Mouse (Mus musculus) gastrocnemius, postnatal 36 days (tissue): ENCODE measurements at regions not wholly inside any gene's neighbourhood (a gene's known extent, or its start where the extent isn't known, plus 50 kb on each side); places are given as distances from the start of the nearest gene placed in this dataset.
A peak's percentile ranks its signal among the peaks of the same experiment; 100 is the strongest.
"Not testable (repeated sequence)": the region's sequence is repeated elsewhere in the genome, so short reads cannot be mapped to it uniquely, and the experiment has no call there.

Source experiments
- DNase-seq, 2 experiments: peaks; one replicate each; pipeline ENCODE4 v3.0.0; 2022
- intact Hi-C: fragments of 180-260 bp; cut with DNase I; formaldehyde crosslinking; loops from one replicate; pipeline ENCODE4 v1.15.1; 2025

DNA sequence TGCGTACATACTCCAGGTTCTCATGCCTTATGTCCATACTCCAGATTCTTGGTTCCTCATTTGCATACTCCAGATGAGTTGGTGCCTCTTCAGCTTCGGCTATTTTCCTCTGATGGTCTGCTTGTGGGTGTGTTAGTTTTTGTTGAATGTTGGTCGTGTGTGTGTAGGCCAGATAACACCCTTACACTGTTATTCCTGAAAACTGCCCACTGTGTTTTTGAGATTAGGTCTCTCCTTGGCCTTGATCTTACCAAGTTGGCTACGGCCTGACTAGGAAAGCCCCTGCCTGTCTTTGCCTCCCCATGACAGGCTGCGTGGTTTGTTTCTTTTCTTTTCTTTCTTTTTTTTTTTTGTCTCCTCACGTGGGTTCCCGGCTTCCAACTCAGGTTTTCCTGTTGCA, 95.4 kb upstream of the Mrps10 start:
- intact Hi-C loops = no loop called here
- DNase-seq = no peak

DNA sequence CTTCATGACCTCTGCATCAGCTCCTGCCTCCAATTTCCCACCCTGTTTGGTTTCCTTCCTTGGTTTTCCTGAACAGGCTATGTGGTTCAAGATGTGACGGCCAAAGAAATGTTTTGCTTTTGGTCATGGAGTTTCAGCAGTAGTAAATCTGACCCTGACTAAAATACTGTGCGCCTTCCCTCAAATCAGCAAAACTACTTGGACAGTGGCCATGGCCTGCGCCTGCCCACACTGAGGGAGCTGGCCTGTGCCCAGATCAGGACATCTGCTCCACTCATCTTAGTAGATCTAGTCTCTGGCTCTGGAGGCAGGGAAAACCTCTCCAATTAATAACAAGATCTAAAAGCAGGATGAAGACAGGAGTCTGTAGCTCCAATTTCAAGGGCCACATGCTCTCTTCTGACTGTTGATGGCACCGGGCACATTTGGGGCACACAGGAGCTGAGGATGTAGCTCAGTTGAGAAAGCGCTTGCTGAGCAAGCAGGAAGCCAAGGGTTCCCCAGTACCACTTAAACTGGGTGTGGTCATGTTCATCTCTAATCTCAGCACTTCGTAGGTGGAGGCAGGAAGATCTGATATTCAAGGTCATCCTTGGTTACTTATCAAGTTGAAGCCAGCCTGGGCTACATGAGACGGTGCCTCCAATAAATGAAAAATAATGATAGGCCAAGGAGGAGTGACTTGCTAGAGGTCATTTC, 96.6 kb upstream of the Mrps10 start:
- peak; percentile 74 to 75 for DNase-seq
- intact Hi-C loops = no loop called here

DNA sequence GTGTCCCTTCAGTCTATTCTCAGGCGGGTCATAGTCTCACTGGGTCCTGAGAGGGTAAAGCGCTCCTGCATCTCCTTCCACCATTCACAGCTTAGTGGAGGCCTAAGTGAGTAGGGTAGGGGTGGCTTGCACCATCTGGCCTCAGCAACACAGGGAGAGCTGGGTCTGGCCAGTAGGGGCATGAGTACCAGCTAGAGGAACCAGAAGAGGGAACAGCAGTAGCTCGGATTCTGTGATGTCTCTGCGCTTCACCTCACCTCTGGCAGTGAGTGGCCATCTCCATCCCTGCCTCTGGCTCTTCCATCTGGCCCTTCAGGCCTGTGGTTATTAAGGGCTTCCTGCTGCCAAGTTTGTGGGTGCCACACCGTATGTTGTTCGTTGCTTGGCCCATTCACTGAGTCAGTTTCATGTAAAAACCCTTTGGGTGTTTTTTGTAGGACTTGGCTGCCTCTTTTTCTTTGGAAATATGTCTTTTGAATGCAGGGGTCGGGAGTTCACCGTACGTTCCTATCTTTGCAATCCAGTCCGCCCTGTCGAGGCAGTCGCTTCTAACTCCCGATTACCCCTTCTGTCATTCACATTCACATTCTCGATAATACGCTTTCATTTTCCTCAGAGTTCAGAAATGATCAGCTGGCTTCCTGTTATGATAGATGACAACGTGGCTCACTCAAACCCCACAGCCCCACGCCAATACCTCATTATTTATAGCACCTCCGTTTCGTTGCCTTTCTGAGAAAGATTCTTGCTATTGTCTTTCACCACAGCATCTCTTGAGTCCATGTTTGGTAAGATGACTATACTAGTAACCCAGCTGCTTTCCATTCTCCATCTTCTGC, 99.4 kb upstream of the Mrps10 start:
- intact Hi-C loops = loop anchor here (2.0 kb wide), 1 partner anchor 54 kb away; no protein-coding TSS in a partner anchor
- no peak for DNase-seq

DNA sequence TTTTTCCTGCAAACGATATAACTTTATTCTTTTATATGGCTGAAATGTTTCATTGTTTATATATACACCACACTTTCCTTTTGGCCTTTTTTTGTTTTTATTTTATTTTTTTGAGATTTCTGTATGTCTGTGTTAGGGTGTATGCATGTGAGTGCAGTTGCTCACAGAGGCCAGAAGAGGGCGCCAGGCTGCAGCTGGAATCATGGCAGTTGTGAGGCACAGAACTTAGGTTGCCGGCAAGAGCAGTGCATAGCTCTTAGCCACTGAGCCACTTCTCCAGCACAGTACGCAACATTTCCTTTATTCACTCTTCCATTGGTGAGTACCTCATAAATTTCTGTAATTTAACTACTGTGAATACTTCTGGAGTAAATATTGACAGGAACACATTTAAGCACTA, 100.8 kb upstream of the Mrps10 start:
- intact Hi-C loops = loop anchor here (2.0 kb wide), 1 partner anchor 53 kb away; no protein-coding TSS in a partner anchor
- no peak for DNase-seq

DNA sequence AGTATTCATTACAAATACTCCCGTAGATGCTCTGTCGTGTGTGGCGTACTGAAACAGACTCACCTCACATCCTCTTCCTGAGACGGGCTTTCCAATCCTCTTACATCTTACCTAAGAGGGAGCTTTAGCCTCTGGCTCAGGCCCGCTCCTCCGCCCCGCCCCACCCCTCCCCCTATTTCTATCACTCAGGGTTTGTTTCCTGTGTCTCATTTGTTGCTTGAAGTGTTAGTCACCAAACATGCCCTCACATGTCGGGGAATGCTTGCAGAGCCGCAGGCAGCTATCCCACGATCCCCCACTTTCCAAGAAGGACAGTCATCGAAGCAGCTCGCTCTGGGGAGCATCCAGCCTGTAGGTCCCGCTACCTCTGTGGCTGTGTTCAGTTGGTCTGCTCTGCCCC, 101.6 kb upstream of the Mrps10 start:
- no peak for DNase-seq
- intact Hi-C loops = no loop called here

DNA sequence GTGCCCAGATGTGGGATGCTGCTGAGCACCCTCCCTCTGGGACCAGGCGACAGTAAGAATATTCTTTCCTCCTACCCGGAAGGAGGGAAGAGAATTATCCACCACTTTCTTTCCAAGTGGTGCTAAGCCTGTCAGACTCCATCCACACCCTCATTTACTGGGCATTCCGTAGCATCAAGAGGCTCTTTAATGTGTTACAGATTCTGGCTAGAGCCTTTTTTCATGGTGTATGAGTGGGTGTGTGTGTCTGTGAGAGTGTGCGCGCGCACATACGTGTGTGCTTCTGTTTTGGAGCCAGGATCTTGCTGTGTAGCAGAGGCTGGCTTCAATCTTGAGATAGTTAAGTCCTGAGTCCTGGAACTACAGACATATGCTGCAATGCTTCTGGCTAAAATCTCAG, 102.4 kb upstream of the Mrps10 start:
- DNase-seq = no peak
- intact Hi-C loops = no loop called here

DNA sequence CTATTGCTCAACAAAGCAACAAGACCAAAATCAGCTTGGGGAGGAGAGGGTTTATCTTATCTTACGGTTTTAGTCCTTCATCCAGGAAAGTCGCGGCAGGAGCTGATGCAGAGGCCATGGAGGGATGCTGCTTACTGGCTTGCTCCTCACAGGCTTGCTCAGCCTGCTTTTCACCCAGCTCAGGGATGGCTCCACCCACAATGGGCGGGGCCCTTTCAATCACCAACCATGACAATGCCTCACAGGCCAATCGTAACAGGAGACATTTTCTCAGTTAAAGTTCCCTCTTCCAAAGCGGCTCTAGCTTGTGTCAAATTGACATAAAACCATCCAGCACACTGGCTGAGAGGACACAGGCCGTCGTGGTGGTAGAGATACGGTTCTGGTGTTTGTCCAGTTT, 105.7 kb upstream of the Mrps10 start:
- DNase-seq = no peak
- intact Hi-C loops = no loop called here

DNA sequence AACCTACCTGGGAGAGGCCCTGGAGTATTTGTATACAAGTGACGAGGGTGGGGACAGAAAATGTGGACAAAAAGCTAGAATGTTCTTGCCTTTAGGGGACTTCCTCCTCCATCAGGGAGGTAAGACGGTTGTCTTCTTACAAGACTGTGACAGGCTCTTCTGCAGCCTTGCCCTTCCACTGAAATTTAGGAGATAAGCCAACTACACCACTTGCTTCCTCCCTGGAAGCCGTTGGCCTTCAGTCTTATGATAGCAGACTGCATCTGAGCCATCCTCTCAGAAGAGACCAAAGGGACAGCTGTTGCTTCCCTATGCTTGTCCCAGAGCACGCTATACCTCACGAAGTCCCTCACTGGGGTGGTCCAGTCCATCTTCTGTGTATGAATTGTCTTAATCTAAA, 106.5 kb upstream of the Mrps10 start:
- intact Hi-C loops = no loop called here
- DNase-seq = no peak

DNA sequence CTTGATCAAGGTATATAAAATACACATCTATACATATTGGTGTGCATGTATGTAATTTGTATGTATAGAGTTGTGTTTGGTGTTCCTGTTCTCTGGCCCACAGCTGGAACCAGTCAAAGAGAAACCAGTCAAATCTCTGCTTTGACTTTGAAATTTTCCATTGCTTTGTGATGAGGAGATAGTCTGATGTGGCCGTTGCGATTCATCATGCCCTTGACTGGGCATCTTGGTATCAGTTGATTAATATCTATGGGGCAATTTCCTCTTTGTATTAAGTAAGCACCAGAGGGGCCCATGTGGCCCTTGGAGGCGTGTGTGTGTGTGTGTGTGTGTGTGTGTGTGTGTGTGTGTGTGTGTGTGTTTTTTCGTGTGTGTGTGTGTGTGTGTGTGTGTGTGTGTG, 107.7 kb upstream of the Mrps10 start:
- DNase-seq = no peak
- intact Hi-C loops = no loop called here

DNA sequence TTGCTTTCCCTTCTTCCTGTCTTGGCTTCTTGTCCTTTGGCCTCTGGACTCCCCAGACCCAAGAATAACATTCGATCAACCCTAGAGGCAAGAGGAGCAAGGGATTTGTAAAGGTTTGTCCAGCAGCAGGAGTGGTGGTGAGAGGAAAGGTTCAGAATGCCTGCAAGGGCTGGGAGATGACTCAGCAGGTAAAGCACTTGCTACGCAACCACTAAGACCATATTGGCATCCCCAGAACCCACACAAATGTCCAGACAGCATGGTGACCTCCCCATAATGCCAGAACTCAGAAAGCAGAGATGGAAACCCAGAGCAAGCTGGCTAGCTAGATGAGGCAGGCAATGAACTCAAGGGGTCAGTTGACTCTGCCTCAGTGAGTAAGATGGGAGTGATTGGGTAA, 110.4 kb upstream of the Mrps10 start:
- DNase-seq = no peak
- intact Hi-C loops = no loop called here

DNA sequence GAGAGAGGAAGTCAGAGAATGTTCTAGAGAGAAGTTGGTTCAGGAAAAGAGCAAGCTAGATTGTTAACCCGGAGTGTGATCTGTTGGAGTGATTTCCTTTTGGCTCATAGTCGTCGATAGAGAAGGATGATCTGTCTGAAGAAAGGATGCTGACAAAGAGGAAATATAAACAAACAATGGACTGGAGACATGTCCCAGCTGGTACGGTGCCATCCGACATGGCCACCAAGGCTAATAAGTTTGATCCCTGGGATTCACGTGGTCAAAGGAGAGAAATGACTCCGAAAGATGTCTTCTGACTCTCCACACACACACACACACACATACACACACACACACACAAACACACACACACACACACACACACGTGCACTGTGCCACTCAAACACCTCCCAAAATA, 113.5 kb upstream of the Mrps10 start:
- no peak for DNase-seq
- intact Hi-C loops = no loop called here

DNA sequence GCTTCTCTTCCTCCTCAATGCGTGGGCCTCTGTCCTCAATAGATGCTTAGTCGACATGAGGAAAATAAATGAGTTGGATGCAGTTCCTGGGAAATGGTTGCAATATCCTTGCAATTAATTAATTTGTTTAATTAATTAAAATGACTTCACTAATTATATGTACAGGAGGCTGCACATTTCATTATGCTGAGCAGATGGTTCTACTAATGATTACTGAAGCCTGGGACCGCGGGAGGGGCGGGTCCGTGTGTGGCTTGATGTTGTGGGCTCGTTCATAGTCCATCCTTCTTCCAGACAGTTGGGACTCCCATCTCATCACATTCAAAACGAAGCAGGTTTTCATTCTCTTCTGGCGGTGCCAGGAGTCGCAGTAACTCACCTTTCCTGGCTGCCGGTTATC, 114.7 kb upstream of the Mrps10 start:
- intact Hi-C loops = no loop called here
- DNase-seq = no peak

DNA sequence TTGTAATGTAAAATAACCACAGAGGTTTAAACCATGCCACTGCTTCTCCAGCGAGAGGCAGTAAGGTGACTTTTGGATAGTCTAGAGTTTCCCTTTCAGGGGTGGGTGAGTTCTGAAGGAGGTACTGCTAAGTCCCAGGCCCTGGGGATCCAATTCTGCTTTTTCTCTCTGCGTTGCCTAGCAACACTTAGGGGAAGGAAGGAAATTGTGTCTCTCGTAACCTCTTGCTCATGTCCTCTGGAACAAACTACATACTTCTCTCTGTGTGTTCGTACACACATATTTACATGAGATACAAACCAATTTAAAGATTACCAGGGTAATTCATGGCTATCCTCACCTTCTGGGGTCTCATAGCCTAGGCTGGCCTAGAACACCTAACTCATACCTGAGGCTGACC, 118.7 kb upstream of the Mrps10 start:
- intact Hi-C loops = no loop called here
- DNase-seq = no peak

DNA sequence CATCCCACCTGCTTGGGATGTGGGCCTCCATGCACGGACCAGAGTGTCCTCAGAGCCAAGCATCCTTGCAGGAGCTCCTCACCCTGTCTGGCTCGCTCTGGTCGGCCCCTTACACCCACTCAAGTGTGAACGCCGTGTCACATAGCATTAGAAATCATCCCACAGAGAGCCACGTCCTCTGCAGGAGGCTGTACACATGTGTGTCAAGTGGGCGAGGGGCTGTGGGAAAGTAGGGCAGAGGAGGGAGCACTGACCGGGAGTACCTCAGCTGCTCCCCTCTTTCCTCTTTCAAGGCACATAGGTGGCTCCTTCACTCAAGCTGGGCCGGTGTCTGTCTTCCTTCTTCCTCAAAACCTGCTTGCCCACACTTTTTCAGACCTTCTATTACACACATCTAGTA, 119.5 kb upstream of the Mrps10 start:
- DNase-seq = no peak
- intact Hi-C loops = no loop called here

DNA sequence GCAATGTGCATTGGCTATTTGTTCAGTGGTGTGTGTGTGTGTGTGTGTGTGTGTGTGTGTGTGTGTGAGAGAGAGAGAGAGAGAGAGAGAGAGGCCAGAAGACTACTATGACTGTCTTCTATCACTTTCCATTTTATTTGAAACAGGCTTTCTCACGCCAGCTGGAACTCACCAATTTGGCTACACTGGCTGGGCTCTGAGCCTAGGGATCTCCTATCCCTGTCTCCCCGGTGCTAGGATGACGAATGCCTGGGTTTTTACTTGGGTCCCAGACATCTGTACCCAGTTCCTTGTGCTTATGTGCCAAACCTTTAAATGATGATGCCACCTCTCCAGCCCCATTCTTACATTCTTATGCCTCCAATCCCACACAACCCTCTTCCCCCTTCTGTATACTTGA, 120.6 kb upstream of the Mrps10 start:
- intact Hi-C loops = no loop called here
- DNase-seq = peak; percentile 24 to 51

DNA sequence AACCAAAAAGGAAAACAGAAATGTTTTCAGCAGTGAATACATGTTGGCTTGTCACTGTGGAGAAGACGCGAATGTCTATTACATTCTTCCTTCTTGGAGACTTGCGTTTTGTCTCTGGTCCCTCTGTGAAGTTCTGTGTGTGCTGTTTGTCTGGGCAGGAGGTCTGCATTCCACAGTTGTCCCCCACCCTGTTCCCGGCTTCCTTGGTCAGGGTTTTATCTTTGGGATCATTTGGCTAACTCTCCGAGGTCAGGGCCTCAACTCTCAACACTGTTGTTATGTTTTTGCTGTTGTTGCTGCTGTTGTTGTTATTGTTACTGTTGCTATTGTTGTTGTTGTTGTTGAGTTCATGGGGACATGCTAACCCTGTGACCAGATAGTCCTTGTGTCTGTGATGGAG, 121.2 kb upstream of the Mrps10 start:
- DNase-seq = no peak
- intact Hi-C loops = no loop called here

DNA sequence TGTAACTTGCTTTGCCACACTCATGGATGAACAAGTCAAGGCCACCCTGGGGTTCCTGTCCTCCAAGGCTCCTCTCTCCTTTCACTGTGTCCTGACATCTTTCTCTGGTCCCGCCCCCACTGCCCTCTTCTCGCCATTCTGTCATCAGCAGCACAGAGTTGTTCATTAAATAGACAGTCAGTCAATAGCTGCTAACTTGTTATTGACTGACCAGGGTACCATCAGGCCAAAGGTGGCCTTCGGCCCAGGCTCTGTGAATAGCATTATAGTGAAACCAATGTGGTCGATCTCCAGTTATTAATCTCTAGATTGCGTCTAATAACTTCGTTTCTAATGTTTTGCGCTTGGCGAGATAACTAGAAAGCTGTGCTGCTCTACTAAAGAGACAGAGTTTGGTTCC, 122.1 kb upstream of the Mrps10 start:
- DNase-seq = no peak
- intact Hi-C loops = no loop called here

DNA sequence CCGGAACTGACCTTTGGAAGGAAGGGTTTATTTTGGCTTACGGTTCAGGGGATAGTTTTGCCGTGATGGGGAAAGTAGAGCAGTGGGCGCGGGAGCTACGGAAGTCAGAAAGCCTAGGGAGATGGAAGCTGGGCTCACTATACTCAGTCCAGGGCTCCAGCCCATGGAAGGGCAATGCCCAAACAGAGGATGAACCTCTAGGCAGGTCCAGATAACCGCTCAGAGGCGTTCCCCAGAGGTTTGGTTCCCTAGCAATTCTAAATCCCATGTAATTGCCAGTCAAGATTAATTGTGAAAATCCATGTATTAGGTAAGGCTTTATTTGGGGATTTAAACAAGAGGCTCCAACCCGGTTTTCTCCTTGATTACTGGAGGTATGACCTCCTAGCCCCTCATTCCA, 123.1 kb upstream of the Mrps10 start:
- intact Hi-C loops = no loop called here

DNA sequence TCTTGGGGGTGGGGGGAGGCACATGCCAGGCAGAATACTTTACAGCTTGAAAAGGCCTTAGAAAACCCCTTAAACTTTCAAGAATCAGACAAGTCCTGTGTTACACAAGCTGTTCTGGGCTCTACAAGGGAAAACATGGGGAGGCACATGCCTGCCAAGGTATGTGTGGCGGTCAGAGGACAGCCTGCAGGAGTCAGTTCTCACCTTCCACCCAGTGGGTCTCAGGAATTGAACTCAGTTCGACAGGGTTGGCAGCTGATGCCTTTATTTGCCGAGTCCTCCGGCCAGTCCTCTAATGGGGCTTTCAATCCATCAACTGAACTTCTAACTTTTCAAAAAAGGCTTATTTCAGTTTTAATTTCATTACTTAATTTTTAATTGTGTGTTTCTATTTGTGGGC, 129.6 kb upstream of the Mrps10 start:
- no peak for DNase-seq
- intact Hi-C loops = no loop called here

More for the DNA sequence above, 123.1 kb upstream of the Mrps10 start:
- no peak for DNase-seq

DNA sequence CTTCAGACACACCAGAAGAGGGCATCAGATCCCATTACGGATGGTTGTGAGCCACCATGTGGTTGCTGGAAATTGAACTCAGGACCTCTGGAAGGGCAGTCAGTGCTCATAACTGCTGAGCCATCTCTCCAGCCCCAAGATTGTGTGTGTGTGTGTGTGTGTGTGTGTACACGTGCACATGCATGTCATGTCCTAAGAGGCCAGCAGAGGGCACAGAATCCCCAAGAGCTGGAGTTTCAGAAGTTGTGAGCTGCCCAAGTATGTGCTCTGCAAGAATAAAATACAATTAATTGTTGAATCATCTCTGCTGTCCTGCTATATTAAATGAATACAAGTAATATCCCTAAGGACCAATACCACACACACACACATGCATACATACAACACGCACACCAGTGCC, 130.8 kb upstream of the Mrps10 start:
- DNase-seq, intact Hi-C loops: not testable (repeated sequence)

DNA sequence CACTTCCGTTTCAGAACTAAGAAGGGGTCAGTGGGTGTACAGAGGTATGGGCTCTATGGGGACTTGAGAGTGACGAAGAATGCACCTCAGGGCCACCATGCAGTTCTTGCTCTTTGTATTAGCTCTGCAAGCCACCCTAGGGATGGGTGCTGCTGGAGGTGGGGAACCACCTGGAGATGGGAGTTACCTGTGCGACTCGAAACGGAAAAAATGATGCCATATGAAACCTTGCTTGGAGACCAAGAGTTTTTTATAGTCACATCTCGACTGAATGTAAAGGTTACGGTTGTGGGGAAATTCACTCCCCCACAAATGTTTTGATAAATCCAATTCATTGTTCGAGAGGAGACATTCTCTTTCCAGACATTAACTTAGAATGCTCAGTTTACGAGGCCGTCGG, 134.3 kb upstream of the Mrps10 start:
- intact Hi-C loops = no loop called here
- no peak for DNase-seq

DNA sequence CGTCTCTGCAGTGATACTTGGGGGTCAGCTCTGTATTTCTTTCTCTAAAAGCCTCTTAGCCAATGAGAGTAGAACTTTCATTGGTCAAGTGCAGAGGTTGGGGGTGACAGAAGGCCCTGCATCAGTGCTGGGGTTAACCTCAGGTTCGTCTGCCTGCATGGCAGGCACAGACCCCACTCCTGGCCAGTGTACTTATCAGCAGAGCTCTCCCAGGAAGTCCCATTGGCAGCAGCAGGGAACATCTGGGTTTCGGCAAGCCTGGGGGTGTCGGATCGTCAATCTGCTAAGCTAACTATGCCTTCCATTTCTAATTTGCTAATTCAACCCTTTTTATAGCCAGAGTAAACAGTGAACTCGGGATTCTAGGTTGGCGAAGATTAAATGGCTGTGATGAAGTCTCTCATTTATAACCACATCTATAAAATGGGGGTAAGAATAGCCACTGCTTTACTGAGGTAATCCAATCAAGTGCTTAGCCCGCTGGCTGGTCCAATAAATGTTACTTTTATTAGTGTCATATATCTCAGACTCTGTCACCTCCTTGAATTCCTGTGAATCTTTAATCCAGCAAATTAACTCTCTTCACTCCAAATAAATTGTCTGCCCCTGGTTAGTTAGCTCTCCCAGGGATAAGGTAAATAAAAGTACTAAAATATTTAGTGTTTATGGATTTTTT, 135.5 kb upstream of the Mrps10 start:
- intact Hi-C loops = no loop called here

More for the DNA sequence above, 135.5 kb upstream of the Mrps10 start:
- DNase-seq = no peak
